Mouse (Mus musculus) C2C12 (cell line): ENCODE measurements around the gene Fyb2. TPM values are rescaled to one million over a fixed set of nuclear protein-coding genes. Genes with fewer than 3 reads are reported as not detected.

Source experiments
- H3K27me3 ChIP-seq: one replicate; pipeline ENCODE4 v1.6.1; 2011; ENCODE audit not compliant: control insufficient read depth, insufficient read depth, insufficient read length
- H3K36me3 ChIP-seq: one replicate; pipeline ENCODE4 v1.6.1; 2011; ENCODE audit not compliant: control insufficient read depth, insufficient read depth
- H3K4me3 ChIP-seq: one replicate; pipeline ENCODE4 v1.5.1; 2011; ENCODE audit warnings: mild to moderate bottlenecking, control low read depth; ENCODE audit not compliant: poor library complexity, insufficient read depth, severe bottlenecking
- H3K79me2 ChIP-seq: one replicate; pipeline ENCODE4 v1.6.1; 2011; ENCODE audit not compliant: control insufficient read depth, insufficient read depth
- H3K79me3 ChIP-seq: one replicate; pipeline ENCODE4 v1.6.1; 2011; ENCODE audit warnings: low read depth, control low read depth
- H3ac ChIP-seq: one replicate; pipeline ENCODE3; 2011; ENCODE audit warnings: low read depth; ENCODE audit not compliant: control insufficient read depth, insufficient read length
- CEBPB ChIP-seq: IDR thresholded peaks from one replicate; pipeline ENCODE4 v1.6.1; 2011; ENCODE audit warnings: low read depth, mild to moderate bottlenecking, control low read depth, moderate library complexity
- CTCF ChIP-seq: IDR thresholded peaks from one replicate; pipeline ENCODE4 v1.5.1; 2011; ENCODE audit not compliant: control insufficient read depth, insufficient read depth, insufficient read length
- FOSL1 ChIP-seq: IDR thresholded peaks from one replicate; pipeline ENCODE4 v1.8.0; 2011; ENCODE audit warnings: mild to moderate bottlenecking, low read length; ENCODE audit not compliant: poor library complexity, insufficient read depth, severe bottlenecking
- MAX ChIP-seq: IDR thresholded peaks from one replicate; pipeline ENCODE4 v1.6.1; 2011; ENCODE audit warnings: mild to moderate bottlenecking, control low read depth
- MYOD1 ChIP-seq: IDR thresholded peaks from one replicate; pipeline ENCODE4 v1.6.1; 2011; ENCODE audit warnings: low read depth; ENCODE audit not compliant: control insufficient read depth, insufficient read length
- MYOG ChIP-seq: IDR thresholded peaks from one replicate; pipeline ENCODE4 v1.6.1; 2011; ENCODE audit not compliant: control insufficient read depth, insufficient read length; ENCODE audit errors: extremely low read depth
- USF1 ChIP-seq: IDR thresholded peaks from one replicate; pipeline ENCODE4 v1.6.1; 2011; ENCODE audit warnings: low read depth, mild to moderate bottlenecking, control low read depth, moderate library complexity
- polyA plus RNA-seq: library from polyadenylated mRNA; unstranded; fragments of >200 nt; fragmentation: generic; extraction: Trizol; gene quantifications from one replicate; pipeline ENCODE4 v1.2.1, GENCODE M21; 2012; ENCODE audit warnings: missing spikeins

The Fyb2 gene
- polyA plus RNA-seq, 1 experiment = 0.05 TPM

GRCm38 (mm10) chr4:105027278-105027677, 114.0 kb downstream of the Fyb2 start:
- Histone ChIP-seq H3K27me3 (no peaks in the 10 kb centered on the region), H3K79me3 (no peaks in the 10 kb centered on the region), H3K36me3 (no peaks in the 10 kb centered on the region), H3K4me3 (no peak overlapping the region), H3K79me2 (no peaks in the 10 kb centered on the region), H3ac (no peak overlapping the region)
- TF ChIP-seq CEBPB (no peak), MAX (no peak), MYOD1 (no peak), MYOG (no peak), USF1 (no peak), CTCF (no peak), FOSL1 (no peak)

GRCm38 (mm10) chr4:105031104-105031503, 117.8 kb downstream of the Fyb2 start:
- Histone ChIP-seq H3ac (no peak overlapping the region), H3K4me3 (no peak overlapping the region), H3K36me3 (no peaks in the 10 kb centered on the region), H3K79me2 (no peaks in the 10 kb centered on the region), H3K27me3 (no peaks in the 10 kb centered on the region), H3K79me3 (no peaks in the 10 kb centered on the region)
- TF ChIP-seq MYOD1 = no peak

GRCm38 (mm10) chr4:105033153-105033552, 119.9 kb downstream of the Fyb2 start:
- Histone ChIP-seq H3K36me3 (no peaks in the 10 kb centered on the region), H3K79me3 (no peaks in the 10 kb centered on the region), H3K4me3 (no peak overlapping the region), H3ac (no peak overlapping the region), H3K79me2 (no peaks in the 10 kb centered on the region), H3K27me3 (no peaks in the 10 kb centered on the region)
- no peak for TF ChIP-seq USF1
- TF ChIP-seq CTCF = no peak
- TF ChIP-seq MYOD1 = no peak
- TF ChIP-seq FOSL1 = no peak
- no peak for TF ChIP-seq CEBPB
- TF ChIP-seq MAX = no peak
- TF ChIP-seq MYOG = no peak

- H3K27me3 ChIP-seq = no peaks in the 10 kb centered on the region
Measured at GRCm38 (mm10) chr4:105034259-105034658, 121.0 kb downstream of the Fyb2 start.

GRCm38 (mm10) chr4:105050041-105050440, 136.8 kb downstream of the Fyb2 start:
- H3K4me3 ChIP-seq = no peak overlapping the region

More at GRCm38 (mm10) chr4:105034259-105034658, 121.0 kb downstream of the Fyb2 start:
- Histone ChIP-seq H3ac (no peak overlapping the region), H3K36me3 (no peaks in the 10 kb centered on the region), H3K4me3 (no peak overlapping the region), H3K79me3 (no peaks in the 10 kb centered on the region), H3K79me2 (no peaks in the 10 kb centered on the region)
- TF ChIP-seq FOSL1 (no peak), MYOG (no peak), USF1 (no peak)

GRCm38 (mm10) chr4:105051291-105051690, 138.0 kb downstream of the Fyb2 start:
- no peaks in the 10 kb centered on the region for H3K36me3 ChIP-seq
- no peaks in the 10 kb centered on the region for H3K79me2 ChIP-seq
- H3K4me3 ChIP-seq = no peak overlapping the region
- no peaks in the 10 kb centered on the region for H3K27me3 ChIP-seq
- no peak overlapping the region for H3ac ChIP-seq
- no peaks in the 10 kb centered on the region for H3K79me3 ChIP-seq
- TF ChIP-seq FOSL1 (no peak), CTCF (no peak), MYOD1 (no peak), USF1 (no peak), MYOG (no peak), CEBPB (no peak), MAX (no peak)

More at GRCm38 (mm10) chr4:105050041-105050440, 136.8 kb downstream of the Fyb2 start:
- no peak overlapping the region for H3ac ChIP-seq
- H3K79me3 ChIP-seq = no peaks in the 10 kb centered on the region
- no peaks in the 10 kb centered on the region for H3K79me2 ChIP-seq
- no peaks in the 10 kb centered on the region for H3K36me3 ChIP-seq
- no peaks in the 10 kb centered on the region for H3K27me3 ChIP-seq
- TF ChIP-seq USF1 (no peak), MYOG (no peak), CEBPB (no peak), CTCF (no peak), FOSL1 (no peak), MYOD1 (no peak), MAX (no peak)

Other genes with a start within 250 kb of the Fyb2 start
- not detected for gene C8b, start 147.1 kb upstream of the Fyb2 start, polyA plus RNA-seq
- gene Gm17662, start 56.1 kb upstream of the Fyb2 start, polyA plus RNA-seq = not detected
- not detected for gene C8a, start 37.1 kb upstream of the Fyb2 start, polyA plus RNA-seq
- gene Prkaa2, start 196.4 kb downstream of the Fyb2 start, polyA plus RNA-seq = 0.20 TPM
- gene Plpp3, start 243.9 kb downstream of the Fyb2 start, polyA plus RNA-seq = 7.0 TPM